Mouse (Mus musculus) testis, postnatal 14 days (tissue): ENCODE results near the gene Ago3.

ENCODE experiments used
- DNase-seq: peaks from one replicate; pipeline ENCODE4 v3.0.0; 2021; ENCODE audit warnings: low spot score

Ago3 gene

DNA sequence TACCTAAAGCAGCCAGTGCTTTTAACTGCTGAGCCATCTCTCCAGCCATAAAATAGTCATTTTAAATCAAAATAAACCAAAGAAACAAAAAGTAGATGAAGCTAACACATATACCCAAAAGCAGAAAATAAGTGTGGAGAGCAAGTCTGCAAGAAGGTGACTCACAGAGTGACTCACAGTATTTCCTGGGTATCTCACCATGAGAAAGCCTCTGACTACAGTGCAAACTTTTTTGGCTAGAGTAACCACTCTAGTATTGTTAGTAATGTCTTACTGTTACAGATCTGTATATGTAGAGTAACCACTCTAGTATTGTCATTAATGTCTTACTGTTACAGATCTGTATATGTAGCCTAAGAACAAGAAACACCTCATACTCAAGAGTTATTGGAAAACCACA is 13.6 kb downstream of the Ago3 start:
- no peak for DNase-seq

DNA sequence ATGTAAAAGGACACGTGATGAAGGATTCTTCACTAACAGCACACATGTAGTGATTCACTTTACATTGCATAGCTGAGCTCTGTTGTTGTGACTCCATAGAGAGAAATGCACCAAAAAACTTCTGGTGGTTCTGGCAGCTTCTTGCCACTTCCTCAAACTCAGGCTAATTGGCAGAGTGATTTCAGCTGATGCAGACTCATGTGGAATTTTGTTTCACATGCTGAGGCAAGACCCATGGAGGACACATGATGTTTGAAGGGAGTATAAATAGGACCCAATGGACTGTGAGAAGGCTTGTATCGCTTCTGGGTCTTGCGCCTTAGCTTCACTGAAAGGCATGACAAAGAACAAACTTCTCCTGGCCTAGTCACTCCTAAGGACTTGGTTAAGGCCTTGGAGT is 16.8 kb downstream of the Ago3 start:
- DNase-seq, result no peak

GRCm38 (mm10) chr4:126371497-126371896 is 57.9 kb downstream of the Ago3 start:
- DNase-seq, result no peak

DNA sequence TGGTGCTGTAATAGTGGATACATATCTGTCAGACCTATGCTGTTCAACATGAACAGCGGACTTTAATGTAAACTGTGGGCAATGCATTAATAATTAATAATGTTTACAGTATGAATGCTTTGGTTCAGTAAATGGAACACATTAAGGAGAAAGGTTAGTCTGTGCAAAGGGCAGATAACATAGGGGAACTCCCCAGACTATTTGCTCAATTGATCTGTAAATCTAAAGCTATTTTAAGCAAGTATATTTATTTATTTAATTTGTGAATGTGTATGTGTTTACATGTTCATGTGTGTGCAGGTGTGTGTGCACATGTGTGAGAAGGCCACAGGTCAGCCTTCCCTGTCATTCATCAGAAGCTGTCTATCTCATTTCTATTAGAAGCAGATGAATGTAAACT is 69.3 kb downstream of the Ago3 start:
- DNase-seq, result no peak

DNA sequence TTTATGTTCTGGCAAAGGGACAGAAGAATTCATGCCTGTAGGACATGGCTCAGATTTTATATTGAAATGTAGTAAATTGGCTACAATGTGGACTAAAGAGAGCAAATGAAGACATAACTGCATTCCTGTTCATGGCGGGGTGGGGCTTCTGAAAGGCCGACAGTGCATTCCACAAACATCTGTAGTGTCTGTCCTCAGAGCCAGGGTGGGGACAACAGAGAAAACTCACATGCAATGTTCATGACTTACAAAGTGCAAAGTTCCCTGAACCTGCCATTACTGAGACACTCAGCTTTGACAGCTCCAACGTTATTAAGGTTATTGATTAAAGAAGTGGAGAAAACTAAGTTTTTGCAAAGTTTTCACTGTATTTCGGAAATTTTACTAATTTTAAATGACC is 85.9 kb downstream of the Ago3 start:
- no peak for DNase-seq

DNA sequence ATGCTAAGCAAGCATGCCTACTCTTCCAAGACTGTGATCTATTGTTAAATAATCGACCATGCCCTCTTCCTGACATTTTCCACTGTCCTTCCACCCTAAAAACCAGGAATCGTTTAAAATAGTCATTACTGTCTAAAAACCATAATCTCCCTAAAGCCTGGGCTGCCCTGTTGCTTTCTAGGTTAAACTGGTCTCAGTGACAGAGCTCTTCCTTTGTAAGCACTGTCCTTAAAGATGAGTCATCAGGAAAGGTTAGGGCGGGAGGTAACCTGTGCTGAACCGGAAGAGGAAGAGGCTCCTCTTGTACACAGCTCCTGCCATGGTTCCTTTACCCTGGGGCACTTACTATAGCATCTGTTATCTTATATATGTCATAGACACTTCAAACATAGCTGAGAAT is 89.9 kb downstream of the Ago3 start:
- no peak for DNase-seq

DNA sequence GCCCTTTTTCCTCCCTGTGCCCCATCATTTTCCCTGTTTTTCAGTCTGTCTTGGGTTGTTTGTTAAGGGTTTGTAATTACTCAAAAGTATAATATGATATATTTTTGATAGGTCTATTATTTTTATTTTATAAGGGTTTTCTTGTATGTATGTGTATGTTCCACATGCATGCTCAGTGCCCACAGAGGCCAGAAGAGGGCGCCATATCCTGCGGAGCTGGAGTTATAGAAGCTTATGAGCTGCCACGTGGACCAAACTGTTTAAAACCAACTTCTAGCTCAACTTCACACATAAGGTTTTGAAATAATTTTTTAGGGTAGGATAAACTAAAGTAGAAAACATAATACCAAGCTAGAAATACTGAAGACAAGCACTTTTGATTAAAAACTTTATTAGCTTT is 97.0 kb downstream of the Ago3 start:
- no peak for DNase-seq

- DNase-seq, result no peak
Observed at GRCm38 (mm10) chr4:126331751-126332150, 97.6 kb downstream of the Ago3 start.

DNA sequence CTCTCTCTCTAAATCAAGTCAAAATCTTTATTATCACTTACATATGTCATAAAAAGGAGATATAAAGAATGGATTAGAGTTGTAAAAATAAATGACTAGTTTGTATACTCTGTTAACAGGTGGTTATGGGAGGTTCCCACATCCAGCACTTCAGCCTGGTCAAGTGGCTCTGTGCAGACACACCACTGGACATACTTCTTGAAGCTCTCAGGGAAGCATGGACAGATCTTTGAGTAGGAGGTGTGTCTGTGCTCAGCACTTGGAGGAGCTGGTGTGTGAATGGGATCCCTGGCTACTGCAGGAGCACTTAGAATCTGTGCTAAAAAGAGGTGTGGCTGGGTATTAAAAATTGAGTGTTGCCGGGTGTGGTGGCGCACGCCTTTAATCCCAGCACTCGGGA is 99.1 kb downstream of the Ago3 start:
- DNase-seq, result no peak

DNA sequence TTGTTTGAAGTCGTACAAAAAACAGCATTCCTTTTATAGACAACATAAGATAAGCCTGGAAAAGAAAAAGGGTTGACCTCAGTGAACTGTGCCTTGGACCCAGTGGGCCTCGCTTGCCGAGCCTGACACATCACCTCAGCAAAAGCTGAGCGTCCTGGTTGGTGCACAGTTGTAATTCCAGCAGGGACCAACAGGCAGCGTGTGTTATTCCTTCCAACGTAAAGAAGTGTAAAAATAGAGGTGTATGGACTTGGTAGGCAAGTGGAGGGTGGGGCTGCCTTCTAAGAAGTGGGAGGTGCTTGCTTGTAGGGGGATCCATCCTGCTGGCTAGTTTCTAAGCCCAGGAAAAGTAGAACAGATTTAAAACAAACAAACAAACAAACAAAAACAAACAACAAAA is 103.3 kb downstream of the Ago3 start:
- DNase-seq, result no peak

- peak; percentile 69 for DNase-seq
Observed at GRCm38 (mm10) chr4:126325281-126325861, 104.0 kb downstream of the Ago3 start, which contains the start of gene Tekt2. TSS of gene Tekt2 (minus strand) at chr4:126325688.

DNA sequence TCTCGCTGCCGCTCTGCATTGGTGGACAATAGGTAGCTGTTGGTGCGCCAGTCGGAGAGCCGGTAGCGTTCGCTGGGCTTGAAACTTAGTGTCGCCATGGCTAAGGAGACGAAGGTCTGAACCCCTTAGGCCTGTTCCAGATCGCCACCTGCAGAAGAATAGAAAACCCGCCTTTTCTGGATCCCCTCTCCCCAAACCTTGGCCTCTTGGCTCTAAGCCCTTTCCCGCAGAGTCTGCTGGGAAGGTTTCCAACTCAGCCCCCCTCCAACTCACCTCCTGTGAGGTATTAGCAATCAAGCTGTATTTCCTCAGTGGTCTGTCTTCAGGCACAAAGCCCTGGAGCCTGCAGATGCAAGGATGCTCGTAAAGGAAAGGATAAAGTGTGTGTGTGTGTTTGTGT is 104.5 kb downstream of the Ago3 start:
- no peak for DNase-seq

DNA sequence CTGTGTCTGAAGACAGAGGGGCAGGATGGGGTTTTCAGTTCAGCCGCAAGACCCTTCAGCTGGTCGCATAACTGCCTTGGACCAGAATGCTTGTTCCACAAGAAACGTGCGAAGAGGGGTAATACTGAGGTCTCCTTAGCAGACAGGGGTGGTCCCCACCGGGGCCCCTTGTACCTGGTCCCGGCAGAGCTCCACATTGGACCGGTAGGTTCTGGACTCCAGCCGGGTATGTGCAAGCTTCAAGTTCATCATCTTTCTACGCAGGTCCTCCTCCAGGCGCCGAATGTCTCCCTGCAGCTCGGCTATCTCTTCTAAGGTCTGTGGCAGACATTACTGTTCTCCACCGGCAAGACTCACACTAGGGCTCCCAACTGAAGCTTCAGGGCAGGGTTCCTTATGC is 106.7 kb downstream of the Ago3 start:
- no peak for DNase-seq

DNA sequence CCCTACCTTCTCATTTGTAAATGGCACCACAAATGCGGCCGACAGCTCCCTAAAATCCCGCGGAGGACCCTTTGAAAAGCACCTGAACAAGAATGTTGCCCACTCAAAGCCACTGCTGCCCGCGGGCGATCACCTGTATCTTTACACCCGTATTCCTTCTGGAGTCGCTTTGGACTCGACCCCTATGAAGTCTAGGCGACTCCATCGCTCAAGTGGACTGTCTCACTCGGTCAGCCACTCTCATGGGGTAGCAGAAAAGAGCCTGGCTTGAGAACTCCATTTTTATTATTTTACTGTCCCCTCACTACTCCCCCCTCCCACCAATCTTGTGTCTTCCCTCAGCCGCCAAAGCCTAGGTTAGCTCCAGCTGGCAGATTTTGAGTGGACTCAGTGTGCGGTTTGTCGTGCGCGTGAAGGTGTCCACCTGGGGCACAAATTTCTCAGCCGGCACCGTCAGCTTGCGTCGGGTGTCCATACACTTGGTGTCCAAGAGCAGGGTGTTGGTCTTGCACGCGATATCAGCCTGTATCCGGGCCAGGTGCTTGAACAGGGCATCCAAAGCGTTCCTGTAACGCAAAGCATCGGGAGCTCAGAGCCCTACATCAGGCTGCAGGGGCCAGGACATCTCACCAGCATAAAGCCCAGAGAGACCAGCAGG is 107.4 kb downstream of the Ago3 start:
- DNase-seq, result no peak

DNA sequence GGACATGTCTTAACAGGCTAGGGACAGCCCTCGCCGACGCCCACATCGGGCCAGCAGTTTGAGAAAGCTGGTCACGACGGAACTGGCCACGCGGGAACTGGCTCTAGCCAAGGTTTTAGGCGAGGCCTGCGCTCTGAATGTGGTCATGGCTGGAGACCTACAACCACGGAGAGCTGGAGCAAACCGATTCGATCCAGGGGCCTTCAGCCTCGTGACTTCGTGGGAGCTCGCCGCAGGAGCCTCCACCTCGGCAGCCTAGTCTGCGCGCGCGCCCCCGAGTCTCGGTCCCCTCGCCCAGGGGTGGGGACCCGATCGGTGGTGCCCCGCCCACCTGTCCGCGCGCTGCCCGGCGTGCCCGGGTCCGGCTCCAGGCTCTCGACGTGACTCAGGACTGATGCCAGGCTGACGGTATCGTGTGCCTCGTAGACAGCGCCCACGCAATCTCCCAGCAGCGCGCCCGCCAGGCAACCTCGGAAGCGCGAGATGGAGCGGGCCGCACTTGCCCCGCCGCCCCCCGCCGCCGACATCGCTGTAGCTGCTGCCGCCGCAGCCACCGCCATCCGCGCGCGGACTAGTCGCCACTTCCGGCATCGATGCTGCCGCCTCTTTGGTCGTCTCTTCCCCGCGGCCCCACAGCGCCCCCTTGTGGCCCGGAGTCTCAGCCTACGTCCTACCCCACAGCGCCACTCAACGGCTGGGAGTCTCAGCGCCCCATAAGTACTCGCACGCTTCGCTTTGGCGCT is 108.1 kb downstream of the Ago3 start, which contains the start of gene Adprhl2:
Gene Adprhl2 (minus strand): TSS at position 593 of the 743 bp plus-strand sequence.
- peak; percentile 95 for DNase-seq

DNA sequence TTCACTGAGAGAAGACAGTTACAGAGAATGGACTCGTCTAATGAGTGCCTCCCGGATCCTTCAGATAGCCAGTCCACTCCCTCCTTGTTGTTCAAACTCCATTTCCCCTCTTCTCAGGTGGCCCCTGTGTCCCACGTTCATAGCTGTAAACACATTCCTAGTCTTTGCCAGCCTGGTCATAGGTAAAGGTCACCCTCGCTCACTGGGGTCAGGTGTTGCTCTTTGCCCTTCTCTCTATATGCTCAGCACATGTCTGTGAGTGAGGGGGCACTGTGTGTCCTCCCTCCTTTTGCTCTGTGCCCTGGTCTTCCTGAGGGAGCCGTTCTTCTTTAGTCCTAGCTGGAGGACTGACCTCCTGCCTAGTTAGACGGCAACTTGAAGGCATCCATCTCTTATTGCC is 109.5 kb downstream of the Ago3 start:
- DNase-seq, result no peak

- no peak for DNase-seq
Observed at GRCm38 (mm10) chr4:126316443-126317040, 112.8 kb downstream of the Ago3 start.

DNA sequence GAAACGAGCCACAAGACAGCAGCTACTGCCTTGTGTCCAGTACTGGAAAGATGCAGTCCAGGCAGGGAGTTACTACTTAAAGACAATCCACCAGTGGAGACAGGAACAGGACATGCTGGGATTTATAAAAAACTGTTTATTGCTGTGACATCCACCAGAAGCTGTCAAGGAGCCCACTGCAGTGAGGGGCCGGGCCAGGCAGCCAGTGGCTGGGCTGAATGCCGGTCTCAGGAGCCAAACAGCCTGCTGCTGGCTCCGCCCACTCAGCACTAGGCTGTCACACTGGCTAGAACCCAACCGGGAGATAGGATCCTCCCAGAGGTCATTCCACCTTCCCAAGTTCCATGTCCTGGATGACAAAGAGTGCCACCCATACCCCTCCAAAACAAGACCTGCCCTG is 113.4 kb downstream of the Ago3 start:
- DNase-seq, result no peak

DNA sequence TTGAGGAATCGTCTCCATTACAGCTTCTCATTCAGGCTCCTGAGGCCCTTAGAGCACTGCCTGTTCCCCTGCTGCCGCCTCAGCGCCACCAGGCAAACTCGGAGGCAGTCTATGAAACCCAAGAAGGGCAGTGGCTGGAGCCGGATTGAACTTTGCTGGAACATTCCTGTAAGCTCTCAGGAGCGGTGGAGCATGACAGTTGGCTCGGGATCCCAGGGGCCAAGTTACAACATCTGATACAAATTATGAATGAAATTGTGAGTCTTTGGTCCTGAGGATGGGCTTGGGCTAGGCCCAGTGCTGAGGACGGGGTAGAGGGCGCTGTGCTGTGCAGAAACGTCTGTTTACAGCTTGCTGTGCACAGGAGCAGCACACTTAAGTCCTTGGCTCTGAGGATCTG is 115.0 kb downstream of the Ago3 start:
- no peak for DNase-seq

GRCm38 (mm10) chr4:126313202-126313601 is 116.2 kb downstream of the Ago3 start:
- no peak for DNase-seq

DNA sequence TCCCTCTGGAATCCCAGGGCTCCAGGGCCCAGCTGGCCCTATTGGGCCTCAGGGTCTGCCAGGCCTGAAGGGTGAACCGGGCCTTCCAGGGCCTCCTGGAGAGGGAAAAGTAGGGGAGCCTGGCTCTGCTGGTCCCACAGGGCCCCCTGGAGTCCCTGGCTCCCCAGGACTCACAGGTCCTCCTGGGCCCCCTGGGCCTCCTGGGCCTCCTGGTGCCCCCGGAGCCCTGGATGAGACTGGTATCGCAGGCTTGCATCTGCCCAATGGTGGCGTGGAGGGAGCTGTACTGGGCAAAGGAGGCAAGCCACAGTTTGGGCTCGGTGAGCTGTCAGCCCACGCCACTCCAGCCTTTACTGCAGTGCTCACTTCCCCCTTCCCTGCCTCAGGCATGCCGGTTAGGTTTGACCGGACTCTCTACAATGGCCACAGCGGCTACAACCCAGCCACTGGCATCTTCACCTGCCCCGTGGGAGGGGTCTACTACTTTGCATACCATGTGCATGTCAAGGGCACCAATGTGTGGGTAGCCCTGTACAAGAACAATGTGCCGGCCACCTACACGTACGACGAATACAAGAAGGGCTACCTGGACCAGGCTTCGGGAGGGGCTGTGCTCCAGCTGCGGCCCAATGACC is 117.7 kb downstream of the Ago3 start:
- DNase-seq, result no peak

GRCm38 (mm10) chr4:126310344-126310743 is 119.0 kb downstream of the Ago3 start:
- no peak for DNase-seq

DNA sequence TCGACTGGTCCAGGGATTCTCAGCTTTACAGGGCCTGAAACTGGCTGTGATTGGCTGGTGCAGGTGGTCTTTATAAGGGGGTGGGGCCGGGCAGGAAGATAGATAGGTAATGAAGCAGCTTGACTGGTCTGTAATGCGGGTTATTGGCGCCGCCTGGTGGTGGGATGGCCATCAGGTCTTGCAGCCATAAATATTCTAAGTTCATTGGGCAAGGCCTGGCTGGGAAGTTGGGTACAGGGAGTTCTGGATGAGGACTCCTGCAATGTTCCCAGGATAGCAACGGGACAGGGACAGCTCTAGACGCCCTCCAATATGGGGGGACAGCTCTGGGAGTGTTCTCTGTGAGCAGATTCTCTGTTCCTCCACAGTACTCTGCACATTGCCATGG is 119.4 kb downstream of the Ago3 start:
- DNase-seq, result peak; percentile 77
